Mouse (Mus musculus) neural tube, embryonic 13.5 days (tissue): ENCODE results near the gene Amotl2. TPM values are rescaled to one million over a fixed set of nuclear protein-coding genes. Genes with fewer than 3 reads are reported as not detected.

Experiments
- ATAC-seq: fragments of 200-750 bp; cut with Nextera tagmentation; 2 replicates; pipeline ENCODE4 v1.8.0; 2017; ENCODE audit warnings: low read depth, mild to moderate bottlenecking, moderate TSS enrichment, moderate library complexity
- H3K27ac ChIP-seq: fragments of 300-500 bp; sonication (generic); replicated peaks from 2 replicates; pipeline ENCODE4 v1.5.1; 2015; ENCODE audit warnings: moderate library complexity, mild to moderate bottlenecking, inconsistent platforms
- H3K27me3 ChIP-seq: fragments of 300-500 bp; sonication (generic); 2 replicates; pipeline ENCODE4 v1.6.1; 2015; ENCODE audit warnings: mild to moderate bottlenecking, inconsistent platforms
- H3K36me3 ChIP-seq: fragments of 300-500 bp; sonication (generic); 2 replicates; pipeline ENCODE4 v1.6.1; 2015; ENCODE audit warnings: mild to moderate bottlenecking, inconsistent platforms
- H3K4me1 ChIP-seq: fragments of 300-500 bp; sonication (generic); replicated peaks from 2 replicates; pipeline ENCODE4 v1.6.1; 2015; ENCODE audit warnings: inconsistent platforms
- H3K4me2 ChIP-seq: fragments of 300-500 bp; sonication (generic); 2 replicates; pipeline ENCODE4 v1.6.1; 2015; ENCODE audit warnings: inconsistent platforms, mild to moderate bottlenecking, moderate library complexity
- H3K4me3 ChIP-seq: fragments of 300-500 bp; sonication (generic); 2 replicates; pipeline ENCODE4 v1.5.1; 2015; ENCODE audit warnings: mild to moderate bottlenecking, inconsistent platforms
- H3K9ac ChIP-seq: fragments of 300-500 bp; sonication (generic); 2 replicates; pipeline ENCODE4 v1.6.1; 2015; ENCODE audit warnings: moderate library complexity, mild to moderate bottlenecking, inconsistent platforms
- H3K9me3 ChIP-seq: fragments of 300-500 bp; sonication (generic); 2 replicates; pipeline ENCODE4 v1.6.1; 2016; ENCODE audit warnings: inconsistent platforms
- WGBS: fragments of 180-500 bp; shearing (Covaris S2); methylation state at CpG from one replicate; pipeline ENCODE4 v1.1.7; 2015; 5-methylcytosine and 5-hydroxymethylcytosine counted together
- polyA plus RNA-seq: library from polyadenylated mRNA; unstranded; fragments of >200 nt; fragmentation: Nextera tagmentation; extraction: Ambion mirVana; gene quantifications from 2 replicates; pipeline ENCODE4 v1.2.1, GENCODE M21; 2015

Amotl2 gene
- polyA plus RNA-seq, 1 experiment from 2014 or later: 59.3 TPM

DNA sequence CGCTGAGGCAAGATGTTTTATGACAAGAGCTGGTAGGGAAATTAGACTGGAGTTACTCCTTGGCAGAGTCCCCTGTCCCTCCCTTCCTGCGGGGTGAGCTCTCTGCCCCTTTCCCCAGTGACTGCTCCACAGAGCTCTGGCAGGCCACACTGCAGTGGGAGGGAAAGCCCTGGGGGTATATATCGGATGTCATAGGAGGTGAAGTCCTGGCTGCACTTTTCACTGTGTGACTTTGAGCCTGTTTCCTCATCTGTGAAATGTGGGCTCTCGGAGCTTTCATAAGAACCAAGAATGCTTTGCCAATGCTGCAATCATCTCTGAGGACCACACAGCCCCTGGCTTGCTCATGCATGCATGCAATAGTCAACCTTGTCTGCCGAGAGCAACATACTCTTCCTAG is 30.3 kb downstream of the Amotl2 start:
- H3K4me2 ChIP-seq: no peak overlapping the region

DNA sequence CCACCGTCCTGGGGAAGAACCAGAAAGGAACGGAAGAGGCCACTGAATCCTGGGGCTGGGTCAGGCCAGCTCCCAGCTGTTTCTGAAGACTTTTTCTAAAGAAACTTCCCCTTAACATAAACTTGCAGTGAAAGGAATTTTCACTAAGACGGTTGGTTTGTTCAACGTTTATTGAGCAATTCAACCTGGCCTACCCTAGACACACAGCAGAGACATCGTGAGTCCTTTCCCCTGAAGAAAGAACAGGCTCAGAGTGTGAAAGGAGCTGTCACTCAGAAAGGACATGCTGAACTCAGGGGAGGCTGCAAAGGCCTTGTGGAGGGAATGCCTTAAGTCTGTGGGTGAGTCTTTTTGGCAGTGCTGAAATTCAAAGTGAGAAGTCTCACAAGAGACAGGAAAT is 31.4 kb downstream of the Amotl2 start:
- H3K9ac ChIP-seq: no peak overlapping the region
- no peak for ATAC-seq
- H3K4me3 ChIP-seq: no peak overlapping the region
- 50% methylated on average over 5 of the region's 5 CpGs for WGBS
- no peaks in the 10 kb centered on the region for H3K9me3 ChIP-seq
- H3K4me1 ChIP-seq: peaks cover 7% of the 10 kb centered on the region; the same call in 1 of the 2 replicates
- no peaks in the 10 kb centered on the region for H3K27me3 ChIP-seq
- H3K36me3 ChIP-seq: no peaks in the 10 kb centered on the region
- H3K27ac ChIP-seq: no peak overlapping the region
- H3K4me2 ChIP-seq: no peak overlapping the region

More for the DNA sequence above, 30.3 kb downstream of the Amotl2 start:
- ATAC-seq: no peak
- 70% methylated on average over 5 of the region's 5 CpGs for WGBS
- H3K9me3 ChIP-seq: no peaks in the 10 kb centered on the region
- H3K9ac ChIP-seq: no peak overlapping the region
- H3K4me3 ChIP-seq: no peak overlapping the region
- peaks cover 7% of the 10 kb centered on the region; the same call in 1 of the 2 replicates for H3K4me1 ChIP-seq
- H3K36me3 ChIP-seq: no peaks in the 10 kb centered on the region
- no peaks in the 10 kb centered on the region for H3K27me3 ChIP-seq
- no peak overlapping the region for H3K27ac ChIP-seq

DNA sequence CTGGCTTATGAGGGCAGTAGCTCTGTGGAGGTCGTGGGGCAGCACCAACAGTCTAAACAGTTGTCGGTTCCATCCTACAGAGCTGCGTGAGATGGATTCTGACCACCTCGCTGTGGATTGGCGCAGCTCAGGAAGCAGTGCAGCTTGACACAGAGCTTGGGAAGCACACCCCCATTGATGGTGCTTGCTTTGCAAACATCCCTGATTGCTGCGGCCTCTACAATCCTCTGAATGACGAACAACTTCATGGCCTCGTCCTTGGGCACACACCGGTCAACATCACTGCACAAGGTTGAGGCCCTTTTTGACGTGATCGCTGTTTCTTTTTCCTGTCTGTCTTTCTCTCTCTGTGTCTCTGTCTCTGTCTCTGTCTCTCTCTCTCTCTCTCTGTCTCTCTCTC is 32.7 kb downstream of the Amotl2 start:
- Histone ChIP-seq H3K9me3 (no peaks in the 10 kb centered on the region), H3K36me3 (no peaks in the 10 kb centered on the region), H3K4me2 (no peak overlapping the region), H3K27ac (no peak overlapping the region), H3K4me3 (no peak overlapping the region), H3K9ac (no peak overlapping the region), H3K4me1 (peaks cover 7% of the 10 kb centered on the region; the same call in 1 of the 2 replicates), H3K27me3 (no peaks in the 10 kb centered on the region)
- 86% methylated on average over 11 of the region's 11 CpGs for WGBS
- no peak for ATAC-seq

DNA sequence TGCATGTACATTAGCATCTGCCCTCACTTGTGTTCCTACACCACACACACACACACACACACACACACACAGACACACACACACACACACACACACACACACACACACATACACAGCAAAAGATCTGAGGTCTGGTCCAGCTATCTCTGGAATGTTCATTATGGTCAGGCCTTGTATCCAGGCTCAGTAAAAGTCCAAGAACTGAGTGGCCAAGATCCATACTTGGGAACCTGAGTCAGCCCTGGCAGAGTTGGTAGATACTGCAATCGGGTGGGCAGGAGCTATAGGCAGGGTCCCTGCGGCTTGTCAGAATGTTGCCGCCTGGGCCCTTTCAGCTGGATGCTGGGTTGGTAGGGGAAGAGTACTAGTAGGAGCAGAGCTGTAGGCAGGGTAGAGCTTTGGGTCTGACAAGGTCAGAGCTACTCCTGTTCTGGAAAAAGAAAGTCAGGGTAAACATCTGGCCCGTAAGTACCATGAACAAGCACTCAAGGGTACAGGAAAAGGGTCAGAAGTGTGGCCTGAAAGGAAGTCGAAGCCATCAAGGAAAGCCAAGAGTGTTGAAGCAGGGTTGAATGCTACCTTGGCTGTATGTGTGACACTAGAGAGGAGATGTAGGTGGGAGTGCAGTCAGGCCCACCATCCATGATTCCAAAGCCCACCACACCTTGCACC is 35.3 kb downstream of the Amotl2 start:
- 92% methylated on average over 5 of the region's 5 CpGs for WGBS
- H3K27me3 ChIP-seq: no peaks in the 10 kb centered on the region
- H3K9me3 ChIP-seq: no peaks in the 10 kb centered on the region
- no peak overlapping the region for H3K4me3 ChIP-seq
- peaks cover 4% of the 10 kb centered on the region; the same call in 1 of the 2 replicates for H3K4me1 ChIP-seq
- H3K27ac ChIP-seq: no peak overlapping the region
- no peak overlapping the region for H3K4me2 ChIP-seq
- H3K36me3 ChIP-seq: no peaks in the 10 kb centered on the region
- no peak overlapping the region for H3K9ac ChIP-seq
- no peak for ATAC-seq

DNA sequence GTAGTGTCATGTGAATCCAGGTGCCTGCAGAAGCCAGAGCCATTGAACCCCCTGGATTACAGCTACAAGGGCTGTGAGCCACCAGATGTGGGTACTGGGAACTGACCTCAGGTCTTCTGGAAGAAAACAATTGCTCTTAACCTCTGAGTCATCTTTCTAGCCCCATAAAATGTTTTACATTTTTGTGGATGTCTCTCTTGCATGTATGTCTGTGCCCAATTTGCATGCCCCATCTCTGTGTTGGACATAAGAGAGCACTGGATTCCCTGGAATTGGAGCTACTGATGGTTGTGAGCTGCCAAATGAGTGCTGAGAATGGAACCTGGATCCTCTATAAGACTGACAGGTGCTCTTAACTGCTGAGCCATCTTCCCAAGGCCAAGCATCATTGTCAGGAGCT is 36.8 kb downstream of the Amotl2 start:
- H3K4me3 ChIP-seq: no peak overlapping the region
- 0 out of 2 replicates have a peak, but pooled peaks cover 3% of the 10 kb centered on the region for H3K4me1 ChIP-seq
- no peaks in the 10 kb centered on the region for H3K9me3 ChIP-seq
- H3K36me3 ChIP-seq: no peaks in the 10 kb centered on the region
- H3K9ac ChIP-seq: no peak overlapping the region
- ATAC-seq: no peak
- H3K27me3 ChIP-seq: no peaks in the 10 kb centered on the region
- no peak overlapping the region for H3K4me2 ChIP-seq
- no peak overlapping the region for H3K27ac ChIP-seq

DNA sequence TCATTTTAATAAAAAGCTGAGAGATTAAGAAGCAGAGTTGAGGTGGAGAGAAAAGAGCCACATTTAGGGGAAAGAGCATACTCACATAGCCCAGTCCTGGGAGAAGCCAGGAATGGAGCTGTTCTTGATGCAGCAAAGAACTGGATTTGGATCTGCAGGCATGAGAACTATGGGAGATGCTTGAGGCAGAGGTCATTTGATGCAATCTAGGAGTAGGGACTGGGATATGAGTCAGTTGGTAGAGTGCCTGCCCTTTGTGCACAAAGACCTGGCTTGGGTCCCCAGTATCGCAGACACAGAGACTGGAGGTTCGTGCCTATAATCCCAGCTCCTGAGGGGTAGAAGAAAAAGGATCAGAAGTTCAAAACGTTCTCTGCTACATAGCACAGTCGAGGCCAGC is 38.7 kb downstream of the Amotl2 start:
- Histone ChIP-seq H3K9ac (no peak overlapping the region), H3K27ac (no peak overlapping the region), H3K36me3 (no peaks in the 10 kb centered on the region), H3K9me3 (no peaks in the 10 kb centered on the region), H3K4me1 (peaks cover 12% of the 10 kb centered on the region; the same call in 1 of the 2 replicates), H3K4me3 (no peak overlapping the region), H3K27me3 (no peaks in the 10 kb centered on the region), H3K4me2 (no peak overlapping the region)
- WGBS: 86% methylated on average over 4 of the region's 4 CpGs
- ATAC-seq: no peak

DNA sequence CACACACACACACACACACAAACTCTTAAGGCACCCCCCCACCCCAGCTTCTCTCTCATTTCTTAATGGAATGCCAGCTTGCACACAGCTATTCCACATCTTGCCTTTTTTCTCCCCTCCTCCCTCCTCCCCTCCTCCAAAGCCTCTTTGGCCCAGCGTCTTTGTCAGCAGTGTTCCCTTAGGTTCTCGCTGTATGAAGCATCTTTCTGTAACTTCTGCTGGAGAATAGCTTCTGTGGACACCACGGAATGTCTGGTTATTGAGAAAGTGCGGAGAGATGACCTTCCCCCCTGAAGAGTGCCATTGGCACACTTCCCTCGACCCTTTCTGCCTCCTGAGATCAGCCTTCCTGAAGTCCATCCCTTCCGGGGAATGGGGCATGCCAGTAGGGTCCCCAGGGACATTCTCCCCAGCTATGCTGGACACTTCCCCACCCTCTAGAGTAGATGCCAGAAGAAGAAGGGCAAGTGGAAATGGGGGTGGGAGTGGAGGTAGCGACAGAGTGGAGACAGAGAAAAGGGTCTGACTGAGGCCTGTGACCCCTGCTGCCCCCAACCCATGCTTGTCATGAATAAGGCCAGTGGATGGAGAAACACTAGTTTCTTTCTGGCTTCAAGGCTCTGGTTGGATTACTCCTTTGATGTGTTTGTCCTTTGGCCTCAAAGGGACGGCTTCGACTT is 39.3 kb downstream of the Amotl2 start:
- Histone ChIP-seq H3K4me1 (peaks cover 12% of the 10 kb centered on the region; the same call in 1 of the 2 replicates), H3K4me2 (no peak overlapping the region), H3K36me3 (no peaks in the 10 kb centered on the region), H3K27ac (no peak overlapping the region), H3K27me3 (no peaks in the 10 kb centered on the region), H3K9ac (no peak overlapping the region), H3K9me3 (no peaks in the 10 kb centered on the region), H3K4me3 (no peak overlapping the region)
- WGBS: 69% methylated on average over 9 of the region's 9 CpGs
- ATAC-seq: no peak

DNA sequence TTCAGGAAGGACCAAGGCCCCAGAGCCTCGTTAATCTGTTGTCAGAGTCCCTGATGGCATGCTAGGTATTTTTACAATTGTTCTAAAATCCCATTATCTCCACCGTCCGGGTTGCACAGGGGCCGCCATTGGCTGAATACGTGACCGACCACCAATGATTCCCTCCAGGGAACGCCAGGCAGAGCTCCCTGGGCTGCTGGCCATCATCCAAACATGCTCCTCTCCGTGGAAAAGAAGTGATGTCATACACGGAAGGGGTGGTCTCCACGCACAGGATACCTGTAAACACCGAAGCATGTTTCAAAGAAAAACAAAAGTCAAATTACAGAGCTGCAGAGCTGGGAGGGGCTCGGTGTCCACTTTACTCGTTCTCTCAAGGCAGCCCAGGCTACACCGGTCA is 39.9 kb downstream of the Amotl2 start:
- no peaks in the 10 kb centered on the region for H3K36me3 ChIP-seq
- H3K4me1 ChIP-seq: peaks cover 12% of the 10 kb centered on the region; the same call in 1 of the 2 replicates
- ATAC-seq: no peak
- no peak overlapping the region for H3K4me3 ChIP-seq
- no peak overlapping the region for H3K27ac ChIP-seq
- H3K9me3 ChIP-seq: no peaks in the 10 kb centered on the region
- H3K4me2 ChIP-seq: no peak overlapping the region
- 61% methylated on average over 14 of the region's 14 CpGs for whole genome bisulfite sequencing
- no peak overlapping the region for H3K9ac ChIP-seq
- no peaks in the 10 kb centered on the region for H3K27me3 ChIP-seq

DNA sequence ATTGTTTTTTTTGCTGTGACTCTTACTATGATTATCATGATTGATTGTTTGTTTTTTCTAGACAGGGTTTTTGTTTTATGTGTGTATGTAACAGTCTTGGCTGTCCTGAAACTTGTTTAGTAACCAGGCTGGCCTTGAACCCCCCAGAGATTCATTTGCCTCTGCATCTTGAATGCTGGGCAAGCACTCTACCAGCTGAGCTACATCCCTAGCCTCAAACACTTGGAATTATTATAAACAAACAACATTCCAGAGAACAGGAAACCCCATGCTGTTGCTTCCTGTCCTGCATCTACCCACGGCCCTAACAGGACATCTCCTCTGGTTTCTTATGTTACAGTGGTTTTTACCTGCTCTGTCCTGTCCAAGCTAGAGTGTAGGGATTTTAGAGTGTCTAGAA is 42.4 kb downstream of the Amotl2 start:
- 72% methylated on average over 1 of the region's 1 CpGs for WGBS
- Histone ChIP-seq H3K9ac (no peak overlapping the region), H3K4me3 (no peak overlapping the region), H3K4me1 (peaks cover 12% of the 10 kb centered on the region; the same call in 1 of the 2 replicates), H3K36me3 (no peaks in the 10 kb centered on the region), H3K9me3 (no peaks in the 10 kb centered on the region), H3K27ac (0 out of 2 replicates have a peak overlapping the region, but pooled peaks have one; percentile 33), H3K4me2 (no peak overlapping the region), H3K27me3 (no peaks in the 10 kb centered on the region)
- no peak for ATAC-seq

DNA sequence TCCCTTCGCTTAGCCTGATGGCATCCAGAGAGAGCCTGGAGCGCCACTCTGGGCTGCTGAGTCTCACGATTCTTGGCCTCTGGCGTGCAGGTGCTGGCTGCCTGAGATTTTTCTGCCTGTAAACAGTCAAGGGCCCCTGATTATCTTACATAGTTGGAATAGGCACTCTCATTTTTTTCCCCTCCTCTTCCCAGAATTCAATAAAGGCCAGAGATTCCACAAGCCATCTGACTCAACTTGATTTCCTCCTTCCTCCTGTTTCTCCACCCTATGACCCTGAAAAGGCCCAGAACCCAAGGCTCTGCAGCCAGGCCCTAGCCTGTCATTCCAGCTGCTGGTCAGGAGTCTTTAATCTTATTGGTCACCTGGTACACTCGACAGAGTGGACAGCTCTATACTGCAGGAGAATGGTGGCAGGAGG is 43.1 kb downstream of the Amotl2 start:
- ATAC-seq: no peak

DNA sequence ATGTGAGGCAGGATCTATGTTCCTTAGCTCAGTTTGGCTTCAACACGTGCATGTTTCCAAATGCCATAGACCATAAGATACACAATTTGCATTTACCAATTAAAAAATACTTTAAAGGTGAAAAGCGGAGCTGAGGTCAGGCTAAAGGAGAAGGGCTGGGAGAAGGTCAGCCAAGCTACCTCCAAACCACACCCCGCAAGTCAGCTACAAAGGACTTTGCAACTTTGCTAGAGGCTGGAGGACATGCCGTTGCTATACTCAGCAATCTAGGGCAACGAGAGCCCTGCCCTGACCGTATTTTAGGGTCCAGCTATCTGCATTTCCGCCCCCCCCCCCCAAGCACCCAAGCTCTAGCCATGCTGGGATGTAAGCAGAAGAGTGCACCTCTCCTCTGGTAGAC is 45.1 kb downstream of the Amotl2 start:
- H3K9ac ChIP-seq: no peak overlapping the region
- H3K4me3 ChIP-seq: no peak overlapping the region
- H3K27me3 ChIP-seq: no peaks in the 10 kb centered on the region
- H3K4me1 ChIP-seq: peaks cover 9% of the 10 kb centered on the region; the same call in 1 of the 2 replicates
- H3K27ac ChIP-seq: no peak overlapping the region
- no peaks in the 10 kb centered on the region for H3K36me3 ChIP-seq
- no peaks in the 10 kb centered on the region for H3K9me3 ChIP-seq
- no peak overlapping the region for H3K4me2 ChIP-seq
- no peak for ATAC-seq
- WGBS: 90% methylated on average over 7 of the region's 7 CpGs

More for the DNA sequence above, 43.1 kb downstream of the Amotl2 start:
- Histone ChIP-seq H3K36me3 (no peaks in the 10 kb centered on the region), H3K4me3 (no peak overlapping the region), H3K4me1 (peaks cover 12% of the 10 kb centered on the region; the same call in 1 of the 2 replicates), H3K27me3 (no peaks in the 10 kb centered on the region), H3K27ac (peak overlapping the region; percentile 33; the same call in 1 of the 2 replicates), H3K4me2 (no peak overlapping the region), H3K9me3 (no peaks in the 10 kb centered on the region), H3K9ac (no peak overlapping the region)
- WGBS: 67% methylated on average over 5 of the region's 5 CpGs

DNA sequence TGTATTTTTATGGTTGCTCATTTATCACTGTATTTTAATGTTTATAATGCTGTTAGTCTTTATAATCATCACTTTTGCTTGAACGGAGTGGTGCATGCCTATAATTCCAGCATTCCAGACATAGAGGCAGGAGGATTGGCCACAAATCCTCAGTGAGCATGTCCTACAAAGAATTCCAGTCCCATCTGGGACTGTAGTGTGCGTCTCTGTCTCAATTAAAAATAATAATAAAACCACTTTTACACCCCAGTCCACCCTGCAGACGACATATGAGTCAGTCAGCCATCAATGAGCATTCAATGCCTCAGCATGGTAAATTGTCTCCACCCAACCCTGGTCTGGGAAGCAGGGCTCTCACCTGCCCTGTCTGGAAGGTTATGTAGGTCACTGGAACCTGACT is 46.4 kb downstream of the Amotl2 start:
- 65% methylated on average over 3 of the region's 3 CpGs for WGBS
- no peaks in the 10 kb centered on the region for H3K27me3 ChIP-seq
- no peak overlapping the region for H3K27ac ChIP-seq
- no peak overlapping the region for H3K4me2 ChIP-seq
- ATAC-seq: no peak
- H3K36me3 ChIP-seq: no peaks in the 10 kb centered on the region
- no peaks in the 10 kb centered on the region for H3K9me3 ChIP-seq
- peaks cover 9% of the 10 kb centered on the region; the same call in 1 of the 2 replicates for H3K4me1 ChIP-seq
- H3K9ac ChIP-seq: no peak overlapping the region
- no peak overlapping the region for H3K4me3 ChIP-seq
